Mouse (Mus musculus) cortical plate, adult 2 months (tissue): ENCODE results near the gene Cytip.

Source experiments
- CTCF ChIP-seq: fragments of 200-500 bp; IDR thresholded peaks from 2 replicates; pipeline ENCODE4 v1.5.1; 2011; ENCODE audit warnings: mild to moderate bottlenecking, control low read depth, low read length; ENCODE audit not compliant: insufficient read depth; ENCODE audit errors: extremely low read depth
- POLR2A ChIP-seq: fragments of 200-500 bp; IDR thresholded peaks from 2 replicates; pipeline ENCODE4 v1.6.1; 2011; ENCODE audit warnings: mild to moderate bottlenecking, low read length, control low read depth; ENCODE audit not compliant: insufficient read depth; ENCODE audit errors: extremely low read depth

DNA sequence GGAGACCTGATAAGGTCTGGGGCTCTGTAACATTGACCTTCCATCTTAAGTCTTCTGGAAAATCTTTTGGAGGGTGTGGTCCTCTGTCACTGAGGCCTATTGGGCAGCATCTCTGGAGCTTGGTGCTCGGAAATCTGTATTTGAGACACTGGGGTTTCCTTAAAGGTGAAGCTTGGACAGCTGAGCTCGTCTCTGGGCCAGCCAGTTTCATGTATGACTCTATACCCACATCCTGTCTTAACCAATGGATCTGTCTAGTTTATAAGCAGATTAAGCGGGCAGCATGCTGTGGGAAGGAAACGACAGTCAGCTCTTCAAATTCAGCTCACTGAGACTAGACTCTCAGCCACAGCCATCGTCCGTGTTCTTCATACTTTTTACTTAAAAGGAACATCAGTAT, 88.3 kb downstream of the Cytip start:
- TF ChIP-seq CTCF (no peak), POLR2A (no peak)
